16 mouse cellular contexts compared by ENCODE assay signal in genomic region chr1:126149966-126150365, GRCm38 (mm10).
"Had no signal": no experiment of that assay in that cellular context is flagged by ENCODE, and none has a peak within 500 bp of the region (broad histone marks: within the 10 kb centered on the region; RNA-seq: fewer than 3 reads in every experiment).

No protein-coding gene starts in this region.

- H3K36me3 ChIP-seq: lung, embryonic 15.5 days; midbrain, embryonic 13.5 days; midbrain, embryonic 15.5 days; neural tube, embryonic 12.5 days had no signal

- H3K27me3 ChIP-seq: lung, embryonic 15.5 days; megakaryocyte, embryonic 14.5 days; midbrain, embryonic 13.5 days; midbrain, embryonic 15.5 days; neural tube, embryonic 12.5 days had no signal

- H3K9ac ChIP-seq: liver, postnatal 0 days; lung, embryonic 15.5 days; midbrain, embryonic 13.5 days; midbrain, embryonic 15.5 days; neural tube, embryonic 12.5 days had no signal

- DNase-seq: liver, postnatal 0 days; lung, adult 2 months; lung, postnatal 14 days; lung, postnatal 36 days; right cerebral cortex, postnatal 14 days; thymus, adult 2 months; thymus, postnatal 25 days; thymus, postnatal 4 days had no signal

- H3K9me3 ChIP-seq: lung, embryonic 15.5 days; midbrain, embryonic 13.5 days; midbrain, embryonic 15.5 days; neural tube, embryonic 12.5 days had no signal

- H3K4me2 ChIP-seq: lung, embryonic 15.5 days; midbrain, embryonic 11.5 days; midbrain, embryonic 13.5 days; midbrain, embryonic 15.5 days; neural tube, embryonic 12.5 days had no signal

- ATAC-seq: liver, postnatal 0 days; lung, postnatal 0 days; midbrain, embryonic 13.5 days; midbrain, embryonic 15.5 days had no signal

- H3K4me1 ChIP-seq: midbrain, embryonic 13.5 days; midbrain, embryonic 15.5 days; neural tube, embryonic 12.5 days had no signal

- H3K4me3 ChIP-seq: lung, embryonic 15.5 days; megakaryocyte, embryonic 14.5 days; midbrain, embryonic 13.5 days; midbrain, embryonic 15.5 days; neural tube, embryonic 12.5 days had no signal

- H3K27ac ChIP-seq: lung, embryonic 15.5 days; macrophage; midbrain, embryonic 13.5 days; midbrain, embryonic 15.5 days; neural tube, embryonic 12.5 days had no signal
